Mouse (Mus musculus) layer of hippocampus, postnatal 25 days (tissue): ENCODE measurements around the gene Clic1. TPM values are rescaled to one million over a fixed set of nuclear protein-coding genes. Genes with fewer than 3 reads are reported as not detected.
A peak's percentile ranks its signal among the peaks of the same experiment; 100 is the strongest.

Experiments
- DNase-seq, 2 experiments: peaks; one replicate each; pipeline ENCODE4 v3.0.0; 2022; ENCODE audit warnings: mixed read lengths in 2 of 2, low spot score in 1 of 2; ENCODE audit errors: extremely low spot score in 1 of 2
- total RNA-seq, 2 experiments: library from RNA; stranded (reverse); gene quantifications; 2 replicates each; pipeline ENCODE4 v1.2.3; 2021

Gene Clic1
- total RNA-seq, 2 experiments from 2014 or later, result 9.7 to 10.1 TPM

- no peak for DNase-seq
These were observed 34.2 kb downstream of the Clic1 start for GRCm38 (mm10) chr17:35083929-35084497.

- DNase-seq, result no peak
These were observed 35.6 kb downstream of the Clic1 start, which contains the start of gene Ly6g6f for GRCm38 (mm10) chr17:35085208-35085865. Ly6g6f (minus strand) TSS chr17:35085610.

- DNase-seq, result no peak
These were observed 38.4 kb downstream of the Clic1 start for GRCm38 (mm10) chr17:35088151-35088550.

DNA sequence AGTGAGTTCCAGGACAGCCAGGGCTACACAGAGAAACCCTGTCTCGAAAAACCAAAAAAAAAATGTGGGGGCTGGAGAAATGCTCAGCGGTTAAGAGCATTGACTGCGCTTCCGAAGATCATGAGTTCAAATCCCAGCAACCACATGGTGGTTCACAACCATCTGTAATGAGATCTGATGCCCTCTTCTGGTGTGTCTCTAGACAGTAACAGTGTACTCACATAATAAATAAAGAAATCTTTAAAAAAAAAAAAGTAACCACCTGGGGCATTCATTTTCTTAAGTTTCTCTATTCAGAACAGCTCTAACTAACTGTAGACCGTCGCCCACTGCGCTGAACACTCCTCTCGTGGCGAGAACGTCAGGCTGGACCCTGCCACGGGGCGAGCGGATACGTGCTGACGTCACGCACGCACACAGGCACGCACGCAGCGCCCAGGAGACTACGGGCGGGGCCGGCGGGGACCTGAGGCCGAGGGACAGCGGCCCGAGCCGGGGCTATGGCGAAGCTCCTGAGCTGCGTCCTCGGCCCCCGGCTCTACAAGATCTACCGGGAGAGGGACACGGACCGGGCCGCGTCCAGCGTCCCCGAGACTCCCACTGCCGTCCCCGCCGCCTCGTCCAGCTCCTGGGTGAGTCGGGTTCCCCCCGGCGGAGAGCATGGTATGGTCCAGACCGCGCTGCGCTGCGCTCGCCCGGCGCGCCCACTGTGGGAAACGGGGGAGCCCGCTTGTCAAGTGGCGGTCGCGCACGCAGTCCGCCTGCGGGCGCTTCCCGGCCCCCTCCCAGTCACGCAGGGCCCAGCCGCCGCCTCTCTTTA lies 39.3 kb downstream of the Clic1 start, which contains the start of gene Abhd16a:
Gene Abhd16a (plus strand): TSS at position 439 of the 820 bp plus-strand sequence.
- peak; percentile 86 to 94 for DNase-seq

DNA sequence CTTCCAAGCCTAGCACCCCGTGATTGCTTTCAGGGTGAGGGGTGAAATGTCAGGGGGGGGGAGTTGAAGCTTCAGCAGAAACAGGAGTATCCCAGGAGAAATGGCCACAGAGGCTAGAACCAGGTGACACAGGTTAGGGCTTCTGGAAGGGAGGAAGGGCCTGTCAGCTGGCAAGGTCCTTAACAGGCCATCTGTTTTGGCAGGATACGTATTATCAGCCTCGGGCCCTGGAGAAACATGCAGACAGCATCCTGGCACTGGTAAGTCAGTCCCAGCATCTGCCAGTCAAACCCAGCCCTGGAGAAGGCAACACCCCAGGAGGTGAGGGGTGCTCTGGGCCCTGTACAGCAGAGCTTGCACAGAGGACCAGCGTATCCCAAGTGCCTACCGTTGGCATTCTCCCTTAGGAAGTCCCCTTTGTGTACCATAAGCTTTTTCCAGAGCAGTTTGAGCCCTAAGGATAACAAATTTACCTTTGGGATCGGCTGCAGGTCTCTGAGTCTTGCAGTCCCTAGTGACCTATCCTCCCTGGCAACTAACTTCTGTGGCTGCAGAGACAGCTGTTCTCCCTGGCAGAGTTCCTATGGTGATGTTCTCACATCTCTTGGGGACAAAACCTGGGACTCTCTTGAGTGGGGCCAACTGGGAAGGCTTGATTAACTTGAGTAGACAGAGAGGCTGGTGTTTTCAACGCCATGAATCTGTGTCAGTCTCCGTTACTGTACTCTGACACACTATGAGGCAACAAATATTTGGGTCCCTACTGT lies 40.6 kb downstream of the Clic1 start:
- no peak for DNase-seq

DNA sequence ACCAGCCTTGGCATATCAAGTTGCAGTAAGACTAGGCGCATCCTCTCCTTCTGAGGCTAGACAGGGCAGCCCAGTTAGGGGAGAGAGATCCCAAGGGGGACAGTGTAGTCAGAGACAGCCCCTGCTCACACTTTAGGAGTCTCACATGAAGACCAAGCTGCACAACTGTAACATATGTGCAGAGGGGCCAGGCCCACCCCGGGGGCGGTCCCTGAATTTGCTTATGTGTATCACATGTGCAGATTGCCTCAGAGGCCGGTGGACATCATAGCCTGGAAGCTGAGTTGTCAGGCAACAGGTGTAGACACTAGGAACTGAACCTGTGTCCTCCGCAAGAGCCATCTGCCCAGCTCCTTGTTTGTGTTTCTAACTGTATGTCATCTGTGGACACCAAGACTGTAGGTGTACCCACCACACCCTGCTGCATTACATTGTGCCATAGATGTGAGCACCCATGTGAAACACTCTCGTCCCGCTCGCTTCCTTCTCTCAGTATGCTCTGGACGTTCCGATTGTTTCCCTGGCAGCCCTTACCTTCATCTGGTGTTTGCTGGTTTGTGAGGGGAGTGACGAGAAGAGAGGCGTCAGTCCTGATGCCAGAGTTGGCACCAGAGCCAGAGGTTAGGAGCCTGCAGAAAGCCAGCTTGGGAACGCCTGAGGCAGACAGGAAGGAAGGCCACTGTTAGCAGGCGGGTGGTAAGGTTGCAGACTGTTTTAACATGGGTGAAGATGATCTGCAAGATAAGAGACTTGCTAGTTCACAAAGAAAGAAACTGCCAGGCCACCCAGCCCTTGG lies 42.8 kb downstream of the Clic1 start:
- no peak for DNase-seq

DNA sequence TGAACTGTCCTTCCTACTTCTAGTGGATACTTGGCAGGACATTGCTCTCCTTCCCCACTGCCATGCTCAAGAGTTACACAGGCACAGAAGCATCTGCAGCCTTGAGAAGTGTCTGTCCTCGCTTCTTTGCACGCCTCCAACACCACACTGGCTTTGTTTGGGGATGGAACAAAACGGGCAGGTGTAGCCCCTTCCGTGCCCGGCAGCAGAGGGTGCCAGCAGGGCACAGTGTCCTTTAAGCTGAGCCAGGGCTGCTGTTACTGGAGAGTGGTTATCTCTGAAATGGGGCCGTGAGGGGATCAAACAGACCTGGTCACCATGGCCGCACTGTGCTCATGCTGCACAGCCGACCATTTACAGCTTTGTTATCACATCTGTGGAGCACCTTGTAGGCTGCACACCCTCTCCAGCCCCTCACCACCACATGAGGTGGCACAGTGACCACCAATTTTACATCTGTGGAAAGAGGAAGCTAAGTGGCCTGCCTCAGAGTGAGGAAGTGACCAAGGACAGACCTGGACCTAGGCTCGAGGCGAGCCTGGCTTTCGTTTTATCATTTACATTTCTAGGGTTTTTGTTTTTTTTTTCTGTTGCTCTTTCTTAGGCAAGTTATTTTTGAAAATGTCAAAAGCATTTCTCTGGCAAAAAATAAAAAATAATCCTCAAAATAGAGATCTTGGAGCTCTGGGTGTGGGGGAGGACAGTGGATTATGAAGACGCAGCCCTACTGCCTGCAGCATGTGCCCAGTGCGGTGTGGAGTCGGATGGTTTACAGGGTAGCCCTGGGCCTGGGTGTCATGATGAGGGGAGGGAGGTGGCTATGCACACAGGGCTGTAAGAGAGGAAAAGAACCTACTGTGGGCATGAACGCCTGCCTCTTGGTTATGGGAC lies 45.0 kb downstream of the Clic1 start:
- no peak for DNase-seq

GRCm38 (mm10) chr17:35096597-35096996 lies 46.8 kb downstream of the Clic1 start:
- DNase-seq, result no peak

GRCm38 (mm10) chr17:35097164-35097655 lies 47.4 kb downstream of the Clic1 start:
- no peak for DNase-seq

DNA sequence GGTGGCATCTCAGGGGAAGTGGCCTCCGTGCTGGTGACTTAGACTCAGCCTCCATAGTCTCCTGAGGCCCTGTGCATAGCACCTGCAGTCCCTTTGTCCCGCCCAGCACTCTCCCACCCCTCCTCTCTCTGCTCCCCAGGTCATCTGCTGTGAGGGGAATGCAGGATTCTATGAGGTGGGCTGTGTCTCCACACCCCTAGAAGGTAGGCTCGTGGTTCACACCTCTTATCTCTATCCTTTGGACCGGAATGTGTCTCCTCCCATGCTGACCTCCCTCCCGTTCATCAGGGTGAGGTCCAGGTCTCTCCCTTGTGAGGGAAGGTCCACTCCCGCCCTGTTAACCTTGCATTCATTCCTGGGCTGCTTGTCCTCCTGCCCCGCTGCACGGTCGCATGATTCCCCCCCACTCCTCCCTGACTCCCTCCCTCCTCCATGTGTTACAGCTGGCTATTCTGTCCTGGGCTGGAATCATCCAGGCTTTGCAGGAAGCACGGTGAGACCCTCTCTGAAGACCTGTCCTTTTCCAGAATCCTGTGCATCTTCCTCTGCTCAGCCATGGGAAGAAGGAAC lies 50.5 kb downstream of the Clic1 start:
- DNase-seq, result no peak

- no peak for DNase-seq
These were observed 51.4 kb downstream of the Clic1 start for GRCm38 (mm10) chr17:35101161-35101560.

DNA sequence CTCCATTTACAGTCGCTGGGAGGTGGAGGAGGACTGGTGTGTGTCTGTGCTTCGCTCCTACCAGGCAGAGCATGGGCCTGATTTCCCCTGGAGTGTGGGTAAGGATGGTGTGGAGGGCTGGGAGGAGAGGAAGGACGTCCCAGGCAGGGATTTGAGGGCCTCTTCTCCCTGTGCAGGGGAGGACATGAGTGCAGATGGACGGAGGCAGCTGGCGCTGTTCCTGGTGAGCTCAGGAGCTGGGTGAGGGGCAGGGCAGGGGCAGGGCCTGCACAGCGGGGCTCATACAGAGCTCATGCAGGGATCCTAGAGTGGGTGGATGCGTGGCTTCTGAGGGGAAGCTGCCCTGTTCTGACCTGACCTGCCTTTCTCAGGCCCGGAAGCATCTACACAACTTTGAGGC lies 52.5 kb downstream of the Clic1 start:
- no peak for DNase-seq

DNA sequence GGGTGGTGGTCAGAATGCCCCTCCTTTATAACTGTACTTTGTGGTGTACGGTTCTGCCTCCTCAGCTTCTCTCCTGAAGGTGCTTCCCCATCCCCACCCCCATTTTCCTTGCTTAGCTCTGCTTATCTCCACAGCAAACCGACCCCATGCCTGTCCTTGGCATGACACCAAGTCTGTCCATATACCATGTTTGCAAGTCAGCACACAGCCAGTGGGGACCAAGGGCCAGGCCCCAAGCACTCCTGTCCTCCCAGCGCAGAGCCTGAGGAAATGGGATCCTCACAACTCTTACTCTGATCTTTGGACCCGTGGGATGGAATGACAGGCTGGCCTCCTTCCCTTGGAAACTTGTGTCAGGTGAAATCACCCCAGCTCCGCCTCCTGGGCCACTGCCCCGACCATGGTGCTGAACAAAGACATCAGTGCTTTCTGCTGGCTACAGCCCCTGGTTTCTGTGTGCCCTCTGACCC lies 53.5 kb downstream of the Clic1 start:
- no peak for DNase-seq

DNA sequence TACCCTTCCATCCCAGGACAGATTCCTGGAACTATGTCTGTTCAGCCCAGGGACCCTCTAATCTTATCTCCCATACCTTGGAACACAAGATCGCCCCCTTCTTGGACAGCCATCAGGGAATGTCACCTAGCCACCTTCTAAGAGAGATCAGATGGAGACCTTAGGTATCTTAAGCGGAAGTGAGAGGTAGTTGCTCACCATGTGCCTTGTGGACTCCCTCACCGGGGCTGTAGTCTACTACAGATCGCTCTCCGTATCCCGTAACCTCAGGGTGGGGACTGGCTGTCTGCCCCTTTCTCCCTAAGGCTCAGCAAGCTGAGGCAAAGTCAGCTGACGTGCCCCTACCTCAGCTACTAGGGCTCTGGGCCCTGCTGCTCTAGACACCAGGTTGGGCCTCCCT lies 54.3 kb downstream of the Clic1 start:
- DNase-seq, result no peak

- DNase-seq, result no peak
These were observed 55.0 kb downstream of the Clic1 start for GRCm38 (mm10) chr17:35104754-35105153.

- peak in 1 of 2 experiments; percentile 34 for DNase-seq
These were observed 56.1 kb downstream of the Clic1 start for GRCm38 (mm10) chr17:35105740-35106389.

GRCm38 (mm10) chr17:35106522-35106921 lies 56.8 kb downstream of the Clic1 start:
- DNase-seq, result no peak

DNA sequence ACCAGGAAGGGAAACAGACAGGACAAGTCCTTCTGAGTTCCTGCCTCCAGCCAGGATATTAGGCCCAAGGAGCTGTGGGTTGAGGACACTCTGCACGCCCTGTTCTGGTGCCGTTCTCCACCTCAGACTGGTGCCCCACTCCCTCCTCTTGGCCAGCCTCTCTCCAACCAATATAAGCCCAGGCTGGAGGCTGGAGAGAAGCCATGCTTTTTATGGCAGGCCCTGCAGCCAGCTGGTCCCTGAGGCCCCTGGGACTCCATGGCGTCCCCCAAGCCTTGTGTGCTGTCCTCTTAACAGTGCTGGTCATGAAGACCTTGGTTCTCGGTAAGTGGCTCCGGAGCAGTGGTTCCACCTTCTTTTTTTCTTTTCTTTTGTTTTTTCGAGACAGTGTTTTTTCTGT lies 58.3 kb downstream of the Clic1 start, which contains the start of gene Ly6g5c:
Gene Ly6g5c (plus strand): TSS at position 183 of the 400 bp plus-strand sequence.
- no peak for DNase-seq
